Mouse (Mus musculus) intestine, embryonic 15.5 days (tissue): Measurements from ENCODE around the gene Msh4. TPM values are rescaled to one million over a fixed set of nuclear protein-coding genes. Genes with fewer than 3 reads are reported as not detected.

Experiments
- ATAC-seq: fragments of 200-750 bp; cut with Nextera tagmentation; 2 replicates; pipeline ENCODE4 v1.8.0; 2017; ENCODE audit warnings: moderate TSS enrichment, moderate library complexity
- H3K27ac ChIP-seq: fragments of 300-500 bp; sonication (generic); 2 replicates; pipeline ENCODE4 v1.5.1; 2015; ENCODE audit warnings: mild to moderate bottlenecking, inconsistent platforms
- H3K27me3 ChIP-seq: fragments of 300-500 bp; sonication (generic); replicated peaks from 2 replicates; pipeline ENCODE4 v1.6.1; 2015; ENCODE audit warnings: inconsistent platforms
- H3K36me3 ChIP-seq: fragments of 300-500 bp; sonication (generic); 2 replicates; pipeline ENCODE4 v1.6.1; 2015; ENCODE audit warnings: inconsistent platforms
- H3K4me1 ChIP-seq: fragments of 300-500 bp; sonication (generic); replicated peaks from 2 replicates; pipeline ENCODE4 v1.6.1; 2015; ENCODE audit warnings: inconsistent platforms
- H3K4me2 ChIP-seq: fragments of 300-500 bp; sonication (generic); replicated peaks from 2 replicates; pipeline ENCODE4 v1.6.1; 2015; ENCODE audit warnings: mild to moderate bottlenecking, inconsistent platforms
- H3K4me3 ChIP-seq: fragments of 300-500 bp; sonication (generic); replicated peaks from 2 replicates; pipeline ENCODE4 v1.5.1; 2015; ENCODE audit warnings: inconsistent platforms
- H3K9ac ChIP-seq: fragments of 300-500 bp; sonication (generic); 2 replicates; pipeline ENCODE4 v1.6.1; 2015; ENCODE audit warnings: inconsistent platforms
- H3K9me3 ChIP-seq: fragments of 300-500 bp; sonication (generic); 2 replicates; pipeline ENCODE4 v1.6.1; 2016; ENCODE audit warnings: inconsistent platforms
- WGBS: fragments of 180-500 bp; shearing (Covaris S2); methylation state at CpG from one replicate; pipeline ENCODE4 v1.1.7; 2015; 5-methylcytosine and 5-hydroxymethylcytosine counted together
- polyA plus RNA-seq: library from polyadenylated mRNA; unstranded; fragments of >200 nt; fragmentation: Nextera tagmentation; extraction: Ambion mirVana; gene quantifications from 2 replicates; pipeline ENCODE4 v1.2.1, GENCODE M21; 2015

Msh4 gene
- polyA plus RNA-seq, 1 experiment from 2014 or later = 0.04 TPM

- no peaks in the 10 kb centered on the region for H3K9me3 ChIP-seq
- peaks cover 3% of the 10 kb centered on the region; the same call in 1 of the 2 replicates for H3K4me1 ChIP-seq
- no peaks in the 10 kb centered on the region for H3K36me3 ChIP-seq
- no peak for ATAC-seq
- H3K4me3 ChIP-seq = no peak overlapping the region
- H3K9ac ChIP-seq = no peak overlapping the region
- no peaks in the 10 kb centered on the region for H3K27me3 ChIP-seq
- no peak overlapping the region for H3K27ac ChIP-seq
- H3K4me2 ChIP-seq = no peak overlapping the region
- 93% methylated on average over 3 of the region's 3 CpGs for WGBS
Measured at GRCm38 (mm10) chr3:153818723-153819122, 87.2 kb downstream of the Msh4 start.

- no peaks in the 10 kb centered on the region for H3K9me3 ChIP-seq
- ATAC-seq = no peak
- no peak overlapping the region for H3K27ac ChIP-seq
- no peaks in the 10 kb centered on the region for H3K36me3 ChIP-seq
- H3K27me3 ChIP-seq = no peaks in the 10 kb centered on the region
- 76% methylated on average over 9 of the region's 9 CpGs for WGBS
- no peak overlapping the region for H3K4me3 ChIP-seq
- H3K4me1 ChIP-seq = 0 out of 2 replicates have a peak, but pooled peaks cover 3% of the 10 kb centered on the region
- H3K9ac ChIP-seq = no peak overlapping the region
- no peak overlapping the region for H3K4me2 ChIP-seq
Measured at GRCm38 (mm10) chr3:153817376-153817890, 88.5 kb downstream of the Msh4 start.

DNA sequence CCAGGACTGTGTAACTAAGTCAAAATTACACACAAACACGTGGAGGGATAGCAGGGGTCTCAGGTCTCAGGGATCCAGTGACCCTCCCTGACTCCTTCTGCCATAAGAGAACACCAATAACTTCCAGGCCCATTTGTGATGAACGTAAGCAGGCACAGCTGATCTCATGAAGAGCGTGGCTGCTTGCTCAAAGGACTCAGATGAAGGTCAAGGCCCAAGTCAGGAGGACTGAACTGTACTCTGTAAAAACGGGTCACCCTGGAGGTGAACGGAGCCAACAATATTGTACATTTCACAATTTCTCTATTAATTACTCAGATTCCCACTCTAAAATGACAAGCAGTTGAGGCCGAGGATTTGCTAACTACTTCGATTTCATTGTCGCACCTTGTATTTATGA lies 91.9 kb downstream of the Msh4 start:
- no peak overlapping the region for H3K4me2 ChIP-seq
- no peak overlapping the region for H3K9ac ChIP-seq
- no peak overlapping the region for H3K27ac ChIP-seq
- H3K4me3 ChIP-seq = no peak overlapping the region
- H3K36me3 ChIP-seq = no peaks in the 10 kb centered on the region
- 89% methylated on average over 8 of the region's 8 CpGs for WGBS
- H3K9me3 ChIP-seq = no peaks in the 10 kb centered on the region
- H3K27me3 ChIP-seq = no peaks in the 10 kb centered on the region
- H3K4me1 ChIP-seq = 0 out of 2 replicates have a peak, but pooled peaks cover 6% of the 10 kb centered on the region
- no peak for ATAC-seq

DNA sequence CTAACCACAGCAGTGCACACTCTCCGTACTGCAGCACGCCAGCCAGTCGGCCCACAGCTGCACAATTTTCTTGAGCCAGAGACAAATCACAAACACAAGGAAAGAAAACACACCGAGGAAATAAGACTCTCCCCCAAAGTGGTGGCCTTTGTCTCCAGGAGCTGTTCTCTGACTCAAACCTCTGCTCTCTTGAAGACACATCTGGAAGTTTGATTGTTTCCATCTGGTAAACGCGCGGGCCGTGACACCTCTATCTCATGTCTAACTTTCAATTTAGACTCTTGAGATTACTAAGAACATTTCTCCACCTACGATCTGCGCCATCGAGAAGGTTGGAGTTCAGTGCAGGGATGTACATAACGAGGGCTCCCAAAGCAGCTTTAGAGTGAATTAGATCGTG lies 97.5 kb downstream of the Msh4 start:
- no peak for ATAC-seq
- no peak overlapping the region for H3K9ac ChIP-seq
- no peak overlapping the region for H3K27ac ChIP-seq
- no peaks in the 10 kb centered on the region for H3K9me3 ChIP-seq
- whole genome bisulfite sequencing = 69% methylated on average over 13 of the region's 13 CpGs
- H3K4me2 ChIP-seq = no peak overlapping the region
- no peaks in the 10 kb centered on the region for H3K36me3 ChIP-seq
- no peak overlapping the region for H3K4me3 ChIP-seq
- H3K27me3 ChIP-seq = no peaks in the 10 kb centered on the region
- peaks cover 10% of the 10 kb centered on the region for H3K4me1 ChIP-seq

DNA sequence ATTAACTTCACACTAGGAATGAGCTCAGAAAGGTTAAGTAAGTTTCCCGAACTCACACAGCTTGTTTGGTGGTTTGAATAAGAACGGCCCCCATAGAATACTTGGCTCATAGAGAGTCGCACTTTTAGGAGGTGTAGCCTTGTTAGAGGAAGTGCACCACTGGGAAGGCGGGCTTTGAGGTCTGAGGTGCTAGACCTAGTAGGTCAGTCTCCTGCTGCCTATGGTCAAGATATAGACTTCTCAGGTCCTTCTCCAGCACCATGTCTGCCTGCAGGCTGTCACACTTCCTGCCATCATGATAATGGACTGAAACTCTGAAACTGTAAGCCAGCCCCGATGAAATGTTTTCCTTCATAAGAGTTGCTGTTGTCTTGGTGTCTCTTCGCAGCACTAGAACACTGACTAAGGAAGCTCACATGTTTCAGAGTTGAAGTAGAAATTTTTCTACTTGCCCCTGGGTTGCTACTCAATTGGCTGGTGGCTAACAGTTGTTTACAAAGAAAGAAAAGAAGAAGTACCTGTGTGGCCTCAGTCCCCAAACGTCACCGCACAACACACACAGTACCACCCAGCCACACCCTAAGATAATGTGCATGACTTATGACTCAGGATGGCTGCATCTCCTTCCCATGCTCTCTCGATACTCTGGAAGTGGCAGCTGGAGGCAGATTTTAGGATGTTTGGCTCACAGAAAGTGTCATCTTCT lies 98.3 kb downstream of the Msh4 start:
- no peak overlapping the region for H3K27ac ChIP-seq
- no peaks in the 10 kb centered on the region for H3K36me3 ChIP-seq
- no peak overlapping the region for H3K4me2 ChIP-seq
- no peak overlapping the region for H3K4me3 ChIP-seq
- no peaks in the 10 kb centered on the region for H3K27me3 ChIP-seq
- H3K4me1 ChIP-seq = peaks cover 10% of the 10 kb centered on the region
- H3K9ac ChIP-seq = no peak overlapping the region
- H3K9me3 ChIP-seq = no peaks in the 10 kb centered on the region
- ATAC-seq = no peak; the same call in 1 of the 2 replicates
- 85% methylated on average over 9 of the region's 9 CpGs for WGBS

Other genes starting within 250 kb of the Msh4 start
- gene St6galnac3, start 181.0 kb downstream of the Msh4 start, polyA plus RNA-seq = 34.5 and 35.1 TPM in 2 replicates
- gene Asb17, start 61.9 kb downstream of the Msh4 start, polyA plus RNA-seq = 0.09 TPM in 1 of 2 replicates, not detected in the other
- gene Rabggtb, start 6.9 kb upstream of the Msh4 start, polyA plus RNA-seq = 55.8 and 58.0 TPM in 2 replicates
- gene Acadm, start 38.5 kb upstream of the Msh4 start, polyA plus RNA-seq = 112 and 118 TPM in 2 replicates
- 0.68 and 0.97 TPM in 2 replicates for gene Slc44a5, start 67.3 kb upstream of the Msh4 start, polyA plus RNA-seq